Mouse (Mus musculus): ENCODE results near the gene Elovl2.
"Not testable (repeated sequence)": the region's sequence is repeated elsewhere in the genome, so short reads cannot be mapped to it uniquely, and the experiment has no call there.

Elovl2 gene

DNA sequence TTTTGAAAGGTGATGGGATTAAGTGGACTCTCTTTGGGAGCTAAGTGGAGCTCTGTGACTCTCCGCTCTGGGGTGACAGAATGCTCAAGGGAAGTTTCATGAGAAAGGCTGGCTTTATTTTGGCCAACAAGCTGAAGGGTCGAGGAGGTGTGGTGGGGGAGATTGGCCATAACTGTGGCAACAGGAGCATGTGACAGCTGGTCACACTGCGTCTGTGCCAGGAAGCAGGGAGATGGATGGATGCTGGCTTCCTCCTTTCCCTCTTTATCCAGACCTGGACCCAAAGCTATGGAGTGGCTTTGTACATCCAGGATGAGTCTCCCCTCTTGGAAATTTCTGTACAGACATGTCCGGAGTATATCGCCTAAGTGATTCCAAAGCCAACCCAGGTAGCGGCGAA lies 13.0 kb upstream of the Elovl2 start:
- no peak for DNase-seq

DNA sequence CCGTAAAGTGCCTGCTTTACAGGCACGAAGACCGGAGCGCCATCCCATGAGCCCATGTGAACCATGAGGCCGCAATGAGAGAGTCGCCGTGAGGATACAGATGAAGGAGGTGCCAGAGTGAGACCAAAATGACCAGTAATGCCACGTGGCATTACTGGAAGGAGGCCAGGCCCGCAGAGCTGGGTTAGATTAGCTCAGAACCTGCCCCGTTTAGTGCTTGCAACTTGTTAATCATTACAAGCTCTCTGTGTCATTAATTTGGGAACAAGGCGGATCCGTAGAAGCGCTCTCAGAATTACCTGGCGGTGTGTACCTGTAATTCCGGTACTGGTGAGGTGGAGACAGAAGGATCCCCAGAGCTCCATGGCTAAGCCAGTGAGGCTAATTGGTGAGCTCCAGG lies 12.0 kb upstream of the Elovl2 start:
- DNase-seq: peak; percentile 82

DNA sequence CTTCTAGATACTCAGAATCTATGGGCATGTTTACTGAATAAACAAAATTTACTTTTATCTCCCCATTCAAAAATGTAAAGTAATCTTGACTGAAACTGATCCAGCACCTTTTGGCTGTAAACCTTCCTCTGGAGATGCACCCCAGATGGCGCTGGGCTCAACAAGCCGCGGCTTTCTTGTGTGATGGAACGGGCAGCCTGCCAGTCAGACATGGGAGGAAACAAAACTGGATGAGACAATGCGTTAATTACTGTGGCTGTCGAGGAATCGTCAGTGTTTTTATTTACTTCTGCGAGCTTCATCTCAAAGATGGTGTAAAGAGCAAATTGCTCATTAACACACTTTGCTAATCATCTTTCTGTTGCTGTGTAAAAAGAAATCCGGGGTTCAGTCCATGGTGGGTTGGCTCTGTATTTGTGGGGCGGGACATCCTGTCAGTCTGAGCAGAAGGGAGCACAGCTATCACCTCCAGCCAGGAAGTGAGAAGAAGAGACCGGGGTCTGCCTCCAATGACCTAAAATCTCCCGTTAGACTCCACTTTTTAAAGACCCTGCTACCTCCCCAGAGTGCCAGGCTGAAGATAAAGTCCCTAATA lies 11.3 kb upstream of the Elovl2 start:
- DNase-seq: peak; percentile 57

DNA sequence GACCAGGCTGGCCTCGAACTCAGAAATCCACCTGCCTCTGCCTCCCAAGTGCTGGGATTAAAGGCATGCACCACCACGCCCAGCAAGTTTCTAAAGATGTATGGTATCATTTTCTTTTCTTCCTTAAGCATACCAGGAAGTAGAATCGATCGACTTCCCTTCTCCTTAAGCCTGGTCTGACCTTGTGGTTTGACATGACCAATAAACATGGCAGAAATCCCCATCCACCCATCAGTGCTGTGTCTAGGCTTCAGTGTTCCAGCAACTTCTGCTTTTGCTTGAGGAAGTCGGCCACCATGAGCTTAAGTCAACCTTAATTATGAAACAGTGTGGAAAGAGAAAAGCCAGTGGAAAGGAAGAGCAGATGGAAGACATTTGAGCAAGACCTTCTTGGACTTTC lies 10.1 kb upstream of the Elovl2 start:
- no peak for DNase-seq

DNA sequence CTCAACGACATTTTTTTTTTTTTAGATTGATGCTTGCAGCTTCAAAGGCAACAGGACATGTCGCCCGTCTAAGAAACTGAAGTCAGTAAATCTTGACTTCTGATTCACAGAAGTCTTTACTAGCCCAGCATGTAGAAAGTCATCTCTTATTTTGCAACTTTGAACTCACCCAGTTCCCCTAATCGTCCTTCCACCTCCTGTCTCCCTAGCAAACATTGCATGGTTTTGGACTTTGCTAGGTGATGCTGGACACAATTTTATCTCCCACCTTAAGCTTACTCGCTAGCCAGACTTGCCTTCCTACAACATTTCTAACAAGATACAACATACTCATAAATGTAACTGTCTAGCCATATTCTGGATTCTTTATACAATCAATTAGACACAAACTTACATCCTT lies 7.9 kb upstream of the Elovl2 start:
- no peak for DNase-seq

DNA sequence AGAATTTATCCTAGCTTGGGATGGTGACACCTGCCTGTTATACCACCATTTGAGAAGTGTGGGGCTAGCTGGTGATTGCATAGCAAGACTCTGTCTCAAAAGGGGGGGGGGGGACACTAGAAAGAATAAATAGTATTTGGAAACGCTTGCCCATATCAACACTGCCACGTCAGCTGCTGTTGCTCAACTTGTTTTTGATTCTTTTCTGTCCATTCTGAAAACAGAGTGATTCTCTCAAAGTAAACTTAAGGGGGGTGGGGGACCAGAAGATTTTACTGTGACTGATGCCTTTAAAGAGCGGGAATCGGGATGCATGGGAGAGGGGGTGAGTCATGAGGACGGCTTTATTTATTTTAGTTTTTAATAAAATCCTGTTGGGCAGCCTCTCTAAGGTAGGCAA lies 6.3 kb upstream of the Elovl2 start:
- no peak for DNase-seq

DNA sequence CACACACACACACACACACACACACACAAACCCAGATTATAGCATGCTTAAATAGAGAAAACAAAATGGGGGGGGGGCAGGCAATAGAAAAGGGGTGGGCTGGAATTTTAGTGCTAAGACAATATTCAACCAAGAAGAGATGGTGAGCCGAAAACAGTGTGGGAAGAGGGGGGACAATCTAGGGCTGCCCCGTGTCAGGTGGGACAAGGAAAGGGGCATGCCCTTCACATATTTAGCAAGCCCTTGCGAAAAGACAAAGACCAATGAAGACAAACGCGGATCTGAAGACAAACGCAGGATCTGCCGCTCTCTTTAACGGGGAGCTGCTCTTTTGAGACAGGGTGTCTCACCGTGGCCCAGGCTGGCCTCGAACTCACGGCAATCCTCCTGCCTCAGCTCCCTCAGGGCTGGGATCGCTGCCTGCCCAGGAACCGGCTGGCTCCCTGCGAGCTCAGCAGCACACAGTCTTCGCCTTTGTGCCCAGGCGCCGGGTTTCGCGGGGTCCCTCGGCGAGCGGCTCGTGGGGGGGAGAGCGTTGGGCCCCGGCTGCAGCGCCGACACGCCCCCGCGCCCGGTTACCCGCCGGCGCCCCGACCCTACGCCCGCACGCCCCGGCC lies 410 bp downstream of the Elovl2 start:
- no peak for DNase-seq

DNA sequence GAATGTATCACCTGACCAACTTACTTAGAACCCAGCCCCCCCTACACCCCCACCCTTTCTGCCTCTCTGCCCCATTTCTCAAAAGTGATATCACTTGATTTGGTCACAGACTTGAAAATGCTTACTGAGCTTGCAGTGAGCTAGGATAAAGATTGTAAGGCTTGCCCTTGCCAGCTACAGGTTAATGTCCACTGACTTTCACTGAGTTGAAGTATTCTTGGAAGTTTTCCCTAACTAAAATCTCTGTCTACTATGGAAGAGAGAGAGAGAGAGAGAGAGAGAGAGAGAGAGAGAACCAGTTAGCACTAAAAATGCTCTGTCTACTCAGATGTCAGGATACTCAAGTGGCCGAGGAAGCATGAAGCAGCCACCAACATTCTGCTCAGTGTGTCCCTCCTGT lies 1.1 kb downstream of the Elovl2 start:
- no peak for DNase-seq

DNA sequence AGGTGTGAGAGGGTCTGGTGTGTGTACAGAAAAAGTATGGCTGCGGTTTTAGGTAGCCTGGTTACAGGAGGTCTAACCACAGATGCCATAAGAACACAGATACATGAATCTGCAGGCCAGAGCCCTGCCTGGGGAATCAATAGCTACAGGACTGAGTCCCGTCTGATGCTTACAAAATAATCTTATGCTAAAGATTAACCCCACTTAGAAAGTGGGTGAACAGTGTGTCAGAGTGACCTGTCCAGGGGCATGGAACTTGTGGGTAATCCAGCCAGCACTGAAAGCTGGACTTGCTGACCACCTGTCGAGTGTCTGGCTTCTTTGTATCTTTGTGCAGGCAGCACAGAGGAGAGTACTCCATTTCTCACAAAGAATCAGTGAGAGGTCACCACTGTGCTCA lies 4.0 kb downstream of the Elovl2 start:
- DNase-seq: no peak

DNA sequence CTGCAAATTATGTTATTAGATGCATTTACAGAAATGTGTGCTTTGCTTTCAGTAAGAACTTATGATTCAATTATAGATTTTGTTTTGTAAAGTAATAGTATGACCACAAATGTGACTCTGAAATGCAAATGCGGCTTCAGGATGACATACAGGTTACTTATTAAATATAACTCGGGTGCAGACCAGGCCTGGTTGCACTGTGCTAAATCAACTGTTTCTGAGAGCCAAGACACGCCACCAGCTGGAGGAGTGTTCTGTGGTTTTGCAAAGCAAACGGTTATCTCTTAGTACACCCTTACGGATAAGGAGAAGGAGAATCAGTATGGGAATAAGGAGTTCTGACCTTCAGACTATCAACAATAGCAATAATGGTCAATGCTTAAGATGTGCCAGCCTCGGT lies 4.5 kb downstream of the Elovl2 start:
- no peak for DNase-seq

DNA sequence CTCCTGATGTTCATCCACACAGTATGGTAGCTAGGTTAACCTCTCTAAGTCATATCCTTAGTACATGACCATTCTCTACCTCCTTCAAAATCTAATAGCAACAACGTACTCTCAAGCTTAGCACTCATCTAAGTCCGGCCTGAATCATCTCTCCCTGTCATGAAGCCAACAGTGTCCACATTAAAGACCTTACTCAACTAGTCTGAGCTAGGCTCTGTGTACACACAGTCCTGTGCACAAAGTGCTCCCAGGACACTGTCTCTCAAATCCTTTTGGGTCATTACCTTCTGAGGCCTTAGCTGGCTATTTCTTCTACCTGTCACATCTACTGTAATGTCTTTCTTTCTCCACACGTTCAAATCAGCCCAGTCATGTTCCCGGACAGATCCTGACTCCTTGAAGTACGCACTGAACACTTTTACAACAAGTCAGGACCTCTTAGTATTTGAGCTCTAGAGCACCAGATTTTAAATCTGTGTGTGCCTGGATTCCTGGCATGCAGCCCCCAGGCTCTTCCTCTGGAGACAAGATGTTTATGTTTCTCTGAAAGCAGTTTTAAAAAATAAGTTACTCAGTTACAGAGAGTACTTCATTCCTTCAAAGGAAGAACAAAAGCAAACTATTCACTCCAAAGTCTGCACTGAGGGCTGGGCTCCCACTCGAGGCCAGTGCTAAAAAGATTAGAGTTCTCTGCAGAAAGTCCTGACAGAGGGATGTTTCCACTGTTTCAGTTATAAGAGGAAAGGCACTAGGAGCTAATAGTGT lies 7.5 kb downstream of the Elovl2 start:
- peak; percentile 34 for DNase-seq

DNA sequence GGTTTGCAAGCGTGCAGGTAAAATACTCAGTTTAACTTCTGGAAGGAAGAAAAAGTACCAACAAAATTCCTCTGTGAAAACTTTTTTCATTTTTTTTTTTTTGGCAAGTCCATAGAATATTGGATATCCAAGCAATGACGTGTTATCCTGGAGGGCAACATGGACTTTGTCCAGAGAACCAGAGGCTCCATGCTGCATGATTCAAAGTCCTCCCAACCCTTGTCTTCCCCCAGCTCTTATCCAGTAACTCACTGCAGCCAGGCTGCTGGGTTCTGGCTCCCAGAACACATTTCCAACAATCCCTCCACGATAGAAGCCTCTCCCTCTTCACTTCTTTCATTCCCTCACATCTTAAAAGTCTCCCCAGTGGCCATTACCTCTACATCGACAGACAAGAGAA lies 8.9 kb downstream of the Elovl2 start:
- DNase-seq: no peak

DNA sequence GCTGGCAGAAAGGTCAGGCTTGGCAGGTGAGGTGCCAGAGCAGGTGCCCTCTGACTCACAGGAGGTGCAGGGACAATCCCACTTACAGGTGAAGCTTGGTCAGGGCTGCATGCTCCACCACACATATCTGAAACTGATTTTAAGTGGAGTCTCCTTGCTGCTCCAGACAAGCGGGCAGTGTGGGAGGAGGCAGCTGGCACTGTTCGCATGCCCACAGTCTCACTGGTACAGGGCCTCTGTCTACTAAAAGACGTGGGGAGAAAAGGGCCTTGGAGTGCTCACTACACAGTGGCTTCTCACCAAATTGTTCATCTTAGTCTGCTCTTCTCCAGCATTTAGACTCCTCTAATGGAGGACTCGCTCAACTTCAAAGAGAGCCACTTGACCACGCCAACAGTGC lies 14.0 kb downstream of the Elovl2 start:
- no peak for DNase-seq

DNA sequence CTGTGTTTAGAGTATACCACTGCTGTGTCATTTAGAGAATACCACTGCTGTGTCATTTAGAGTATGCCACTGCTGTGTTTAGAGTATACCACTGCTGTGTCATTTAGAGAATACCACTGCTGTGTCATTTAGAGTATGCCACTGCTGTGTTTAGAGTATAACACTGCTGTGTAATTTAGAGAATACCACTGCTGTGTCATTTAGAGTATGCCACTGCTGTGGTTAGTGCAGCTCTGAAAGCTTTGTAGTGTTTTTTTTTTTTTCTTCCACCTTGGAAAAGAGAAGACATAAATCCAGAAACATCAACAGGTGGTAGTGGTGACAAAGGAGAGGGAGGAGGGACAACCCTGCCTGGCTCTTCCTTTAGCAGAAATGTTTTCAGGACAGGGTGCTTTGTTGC lies 14.6 kb downstream of the Elovl2 start:
- DNase-seq: not testable (repeated sequence)

DNA sequence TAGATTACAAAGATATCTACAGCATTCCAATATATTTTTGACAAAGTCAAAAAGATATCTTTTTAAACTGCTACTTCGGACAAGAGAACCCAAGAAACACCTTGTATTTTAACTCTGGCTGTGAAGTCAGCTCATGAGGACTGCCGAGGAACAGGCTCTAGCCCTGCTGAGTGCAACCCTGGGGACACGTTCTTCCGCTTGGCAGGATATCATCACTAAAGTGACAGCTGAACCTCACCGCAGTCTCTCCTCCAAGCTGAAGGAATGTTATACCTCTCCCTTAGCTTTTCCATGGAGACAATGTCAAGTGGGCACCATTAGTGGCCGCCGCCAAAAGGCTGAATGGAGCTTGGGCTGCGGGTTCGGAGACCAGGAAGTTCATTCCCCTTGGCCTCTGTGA lies 16.5 kb downstream of the Elovl2 start:
- DNase-seq: no peak

DNA sequence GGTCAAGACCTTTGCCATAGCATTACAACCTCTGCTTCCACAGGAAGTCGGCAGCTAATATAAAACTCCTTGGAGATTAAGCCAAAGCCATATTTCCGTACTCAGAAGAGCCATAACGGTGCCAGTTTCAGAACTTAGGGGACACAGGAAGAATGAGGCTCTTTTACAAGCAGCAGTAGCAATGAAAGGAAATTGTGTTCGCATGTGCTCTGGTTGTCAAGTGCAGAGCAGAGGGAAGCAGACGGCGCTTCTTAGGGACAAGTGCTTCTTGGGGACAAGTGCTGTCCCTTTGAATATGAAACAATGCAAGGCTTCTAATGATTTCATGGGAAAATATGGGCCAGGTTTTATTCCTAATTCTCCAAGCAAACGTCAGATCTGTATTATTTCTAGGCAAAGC lies 16.9 kb downstream of the Elovl2 start:
- no peak for DNase-seq

DNA sequence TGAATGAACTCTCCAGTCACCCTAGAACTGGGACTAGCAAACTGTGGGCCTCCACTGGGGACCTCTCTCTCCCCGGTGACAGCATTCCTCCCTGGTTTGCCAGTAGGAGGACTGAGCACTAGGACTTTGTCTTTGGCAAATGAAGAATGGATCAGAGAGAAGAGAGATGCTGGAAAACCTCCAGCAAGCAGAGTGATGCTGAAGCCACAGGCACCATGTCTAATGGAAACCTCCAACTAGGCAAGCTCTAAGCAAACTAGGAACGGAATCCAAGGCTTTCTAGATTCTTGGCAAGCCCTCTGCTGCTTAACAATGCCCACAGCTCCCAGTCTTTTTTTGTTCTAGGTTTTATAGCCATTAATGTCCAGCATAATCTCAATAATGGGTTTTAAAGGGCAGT lies 19.3 kb downstream of the Elovl2 start:
- DNase-seq: no peak

DNA sequence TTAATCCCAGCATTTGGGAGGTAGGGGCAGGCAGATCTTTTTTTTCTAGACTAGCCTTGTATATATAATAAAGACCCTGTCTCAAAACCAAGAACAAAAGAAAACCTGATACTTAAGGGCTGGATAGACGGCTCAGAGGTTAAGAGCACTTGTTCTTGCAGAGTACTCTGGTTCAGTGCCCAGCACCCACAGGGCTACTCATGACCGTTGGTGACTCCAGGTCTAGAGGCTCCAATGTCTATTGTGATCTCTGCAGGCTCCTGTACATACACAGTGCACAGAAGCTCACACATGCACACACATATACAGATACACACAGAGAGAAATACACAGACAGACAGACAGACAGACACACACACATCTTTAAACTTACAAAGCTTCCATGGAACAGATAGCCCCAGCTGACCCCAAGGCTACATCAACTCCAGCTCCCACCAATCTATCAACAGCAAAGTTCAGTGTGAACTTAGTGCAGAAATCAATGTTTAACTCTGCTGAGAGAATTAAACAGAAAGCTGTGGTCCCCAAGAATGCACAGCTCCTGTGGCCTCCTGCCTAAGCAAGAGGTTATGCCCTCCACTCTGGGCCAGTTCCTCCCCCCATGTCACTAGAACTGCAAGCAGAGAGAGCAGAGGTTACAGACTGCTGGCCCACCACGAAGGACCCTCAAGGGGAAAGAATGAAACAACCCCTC lies 24.4 kb downstream of the Elovl2 start:
- DNase-seq: no peak

DNA sequence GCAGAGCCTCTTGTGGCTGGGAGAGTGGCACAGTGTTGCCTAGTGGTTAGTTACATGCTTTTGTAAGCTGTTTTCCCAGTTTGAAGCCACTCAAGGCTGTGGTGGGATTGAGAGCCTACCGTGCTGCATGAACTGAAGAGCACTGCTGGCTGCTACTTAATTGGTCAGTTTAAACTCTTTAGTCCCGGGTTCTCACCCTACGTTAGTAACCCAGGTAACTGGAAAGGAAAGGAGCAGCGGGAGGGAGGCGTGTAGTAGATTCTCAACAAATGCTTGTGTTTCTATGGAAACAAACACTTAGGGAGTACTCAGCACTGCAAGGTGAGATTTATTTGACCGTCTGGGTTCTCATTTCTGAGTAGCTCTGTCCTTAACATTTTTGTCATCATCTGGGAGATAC lies 32.3 kb downstream of the Elovl2 start:
- no peak for DNase-seq

DNA sequence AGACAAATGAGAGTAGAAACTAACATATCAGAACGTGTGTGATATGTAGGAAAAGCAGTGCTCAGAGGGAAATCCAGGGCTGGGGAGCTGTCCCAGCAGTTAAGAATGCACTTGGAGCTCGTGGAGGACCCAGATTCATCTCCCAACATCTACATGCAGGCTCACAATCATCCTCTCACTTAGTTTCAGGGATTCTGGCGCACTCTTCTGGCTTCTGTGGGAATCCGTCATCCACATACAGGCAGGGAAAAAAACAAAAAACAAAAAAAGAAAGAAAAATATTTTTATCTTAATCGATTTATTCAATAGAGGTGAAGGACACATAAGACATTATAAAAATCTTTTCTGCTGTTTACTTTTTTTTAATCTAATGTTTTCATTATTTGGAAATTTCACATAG lies 61.8 kb downstream of the Elovl2 start:
- DNase-seq: no peak

DNA sequence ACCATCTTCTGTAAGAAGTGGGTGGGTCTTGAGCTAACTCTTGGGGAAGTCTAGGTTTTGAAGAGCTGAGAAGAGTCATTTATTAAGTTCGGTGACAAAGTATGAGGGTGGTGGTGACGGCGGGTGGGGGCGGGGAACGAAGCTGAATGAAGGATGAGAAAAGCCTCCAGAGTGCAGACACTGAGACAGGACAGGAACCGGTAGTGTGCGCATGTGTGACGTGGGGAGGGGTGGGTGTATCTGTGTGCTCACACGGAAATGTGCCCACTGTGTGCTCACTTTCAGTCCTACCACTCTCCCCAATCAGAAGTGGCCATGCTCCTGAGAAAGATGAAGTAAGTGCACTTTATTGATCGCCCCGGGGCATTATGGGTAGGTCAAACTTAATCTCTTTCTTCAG lies 67.1 kb downstream of the Elovl2 start:
- DNase-seq: no peak

DNA sequence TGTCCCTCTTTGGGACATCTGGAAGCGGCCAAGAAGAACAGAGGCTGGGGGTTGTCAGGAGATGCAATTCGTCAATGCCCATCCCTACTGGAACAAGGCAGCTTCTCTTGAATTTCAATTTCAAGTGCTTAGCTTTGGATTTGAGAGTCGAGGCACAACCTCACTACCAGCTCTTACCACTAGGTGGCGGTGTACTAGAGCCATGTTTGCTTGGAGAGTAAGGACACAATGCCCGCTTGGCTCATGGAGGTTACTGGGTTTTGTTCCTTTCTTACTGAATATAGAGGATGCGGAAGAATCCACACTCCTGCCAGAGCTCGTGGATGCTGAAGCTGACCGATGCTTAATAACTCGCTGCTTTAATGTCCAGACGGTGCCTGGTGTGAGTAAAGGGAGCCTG lies 73.9 kb downstream of the Elovl2 start:
- DNase-seq: peak; percentile 70

DNA sequence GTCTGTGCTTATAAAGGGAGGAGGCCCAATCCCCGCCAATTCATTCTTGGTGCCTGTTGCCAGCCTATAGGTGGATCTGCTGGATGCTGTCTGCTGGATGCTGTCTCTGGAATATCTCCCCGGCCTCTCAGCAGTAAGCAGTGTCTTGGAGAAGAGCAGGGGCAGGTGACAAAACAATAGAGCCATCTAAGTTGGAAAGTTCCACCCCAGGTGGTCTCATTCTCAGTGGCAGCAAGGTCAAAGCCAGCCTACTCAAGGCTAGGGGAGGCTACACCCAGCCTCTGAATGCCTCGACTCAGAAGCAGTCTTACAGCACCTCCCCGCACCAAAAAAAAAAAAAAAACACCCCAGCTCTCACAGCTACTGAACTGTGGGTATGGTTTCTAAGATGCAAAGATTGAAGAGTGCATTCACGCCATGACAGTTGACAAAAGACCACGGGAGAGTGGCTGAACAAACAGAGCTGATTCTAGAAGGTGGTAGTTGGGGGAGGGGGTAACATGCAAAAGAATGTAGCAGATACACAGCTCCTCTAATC lies 74.7 kb downstream of the Elovl2 start:
- DNase-seq: no peak

DNA sequence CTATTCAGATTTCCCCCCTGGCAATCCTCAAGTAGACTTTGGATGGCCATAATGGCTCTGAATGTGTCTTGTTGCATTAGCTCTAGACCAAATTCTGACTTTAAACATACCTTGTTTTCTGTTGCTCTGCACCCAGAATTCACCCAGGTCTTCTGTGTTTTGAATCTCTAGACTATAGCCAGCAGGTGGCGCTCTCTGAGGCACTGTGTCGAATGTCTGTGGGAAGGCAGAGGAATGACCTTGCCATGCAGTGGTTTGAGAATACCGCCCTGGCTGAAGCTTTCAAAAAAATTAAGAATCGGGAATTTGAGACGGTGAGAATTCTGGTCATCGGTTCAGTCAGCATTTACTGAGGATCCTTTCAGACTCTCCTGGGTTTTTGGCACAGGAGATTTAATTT lies 85.3 kb downstream of the Elovl2 start:
- peak; percentile 83 for DNase-seq

Measured in kidney, postnatal 10 days (tissue).